Mouse (Mus musculus) lung, postnatal 4 days (tissue): ENCODE measurements around the gene Sv2b.
"Not testable (repeated sequence)": the region's sequence is repeated elsewhere in the genome, so short reads cannot be mapped to it uniquely, and the experiment has no call there.

Experiments used
- DNase-seq, 2 experiments: peaks; one replicate each; pipeline ENCODE4 v3.0.0; 2021

Gene Sv2b

GRCm38 (mm10) chr7:75308457-75309312 is at the start of gene Sv2b:
Sv2b (minus strand) TSS chr7:75309262.
- DNase-seq = peak in 1 of 2 experiments; percentile 19

GRCm38 (mm10) chr7:75358284-75358851 is 49.3 kb upstream of the Sv2b start:
- DNase-seq = no peak

GRCm38 (mm10) chr7:75355521-75355920 is 46.5 kb upstream of the Sv2b start:
- DNase-seq = no peak

GRCm38 (mm10) chr7:75352777-75353374 is 43.8 kb upstream of the Sv2b start:
- no peak for DNase-seq

- no peak for DNase-seq
These were observed 41.1 kb upstream of the Sv2b start for GRCm38 (mm10) chr7:75350172-75350571.

- DNase-seq = no peak
These were observed 23.2 kb upstream of the Sv2b start for GRCm38 (mm10) chr7:75332311-75332710.

GRCm38 (mm10) chr7:75329740-75330142 is 20.7 kb upstream of the Sv2b start:
- no peak for DNase-seq

GRCm38 (mm10) chr7:75328721-75329362 is 19.8 kb upstream of the Sv2b start:
- no peak for DNase-seq

GRCm38 (mm10) chr7:75325273-75325672 is 16.2 kb upstream of the Sv2b start:
- no peak for DNase-seq

GRCm38 (mm10) chr7:75322742-75323141 is 13.7 kb upstream of the Sv2b start:
- DNase-seq = not testable (repeated sequence)

GRCm38 (mm10) chr7:75320009-75320408 is 10.9 kb upstream of the Sv2b start:
- DNase-seq = no peak

- DNase-seq = no peak
These were observed 9.3 kb upstream of the Sv2b start for GRCm38 (mm10) chr7:75318320-75318719.

- no peak for DNase-seq
These were observed 5.8 kb upstream of the Sv2b start for GRCm38 (mm10) chr7:75314873-75315272.

GRCm38 (mm10) chr7:75309570-75309969 is 508 bp upstream of the Sv2b start:
- no peak for DNase-seq

- no peak for DNase-seq
These were observed 964 bp downstream of the Sv2b start for GRCm38 (mm10) chr7:75308140-75308456.

- no peak for DNase-seq
These were observed 1.4 kb downstream of the Sv2b start for GRCm38 (mm10) chr7:75307570-75308087.

GRCm38 (mm10) chr7:75305901-75306465 is 3.1 kb downstream of the Sv2b start:
- no peak for DNase-seq

- no peak for DNase-seq
These were observed 6.4 kb downstream of the Sv2b start for GRCm38 (mm10) chr7:75302523-75303215.

- DNase-seq = no peak
These were observed 9.8 kb downstream of the Sv2b start for GRCm38 (mm10) chr7:75299245-75299644.

- no peak for DNase-seq
These were observed 12.4 kb downstream of the Sv2b start for GRCm38 (mm10) chr7:75296688-75297119.

- no peak for DNase-seq
These were observed 13.7 kb downstream of the Sv2b start for GRCm38 (mm10) chr7:75295228-75295865.

GRCm38 (mm10) chr7:75292246-75292645 is 16.8 kb downstream of the Sv2b start:
- no peak for DNase-seq
